Mouse (Mus musculus) lung, postnatal 0 days (tissue): Measurements from ENCODE around the gene Ctrc.
A peak's percentile ranks its signal among the peaks of the same experiment; 100 is the strongest.

ENCODE experiments used
- CTCF ChIP-seq: IDR thresholded peaks from 2 replicates; pipeline ENCODE4 v1.5.1; 2016; ENCODE audit warnings: antibody characterized with exemption, mild to moderate bottlenecking
- EP300 ChIP-seq: IDR thresholded peaks from 2 replicates; pipeline ENCODE4 v1.6.1; 2016; ENCODE audit warnings: antibody characterized with exemption, mild to moderate bottlenecking, control low read depth

GRCm38 (mm10) chr4:141809850-141810464 lies 36.2 kb downstream of the Ctrc start:
- TF ChIP-seq EP300 = no peak
- TF ChIP-seq CTCF = peak; percentile 75
